Mouse (Mus musculus): ENCODE data around the gene Cdkl2. TPM values are rescaled to one million over a fixed set of nuclear protein-coding genes. Genes with fewer than 3 reads are reported as not detected.
A peak's percentile ranks its signal among the peaks of the same experiment; 100 is the strongest.

Gene Cdkl2
- total and polyA plus RNA-seq, 2 experiments from 2014 or later, result 17.6 to 24.1 TPM

DNA sequence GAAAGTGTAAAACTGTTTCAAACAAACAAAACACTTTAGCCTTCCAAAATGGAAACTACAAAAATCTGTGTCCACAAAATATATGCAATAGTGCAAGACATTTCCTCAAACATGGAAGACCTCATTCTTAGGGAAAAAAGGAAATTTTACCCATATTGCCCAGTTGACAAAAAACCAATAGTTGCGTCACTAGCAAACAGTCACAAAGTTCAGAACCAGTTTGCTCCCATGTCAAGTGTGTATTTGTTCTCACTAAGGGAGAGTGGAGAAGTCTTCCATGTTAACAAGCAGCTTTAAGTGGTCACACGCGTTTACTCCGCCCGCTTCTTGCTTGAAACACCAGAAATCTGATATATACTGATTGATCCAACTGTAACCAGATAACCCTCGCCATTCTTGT, 9.2 kb upstream of the Cdkl2 start:
- ATAC-seq, result no peak
- H3K27me3 ChIP-seq (ENCODE audit: insufficient read depth, low read length), result no peaks in the 10 kb centered on the region
- WGBS, result 94% methylated on average over 6 of the region's 6 CpGs
- no peak for TF ChIP-seq CTCF (IDR thresholded peaks at IDR 0.05; ENCODE audit: low read depth)
- H3K27ac ChIP-seq (ENCODE audit: low read depth, low read length), result no peak overlapping the region
- H3K4me3 ChIP-seq (ENCODE audit: low read depth, low read length), result no peak overlapping the region
- no peak overlapping the region for H3K4me2 ChIP-seq (ENCODE audit: low read depth)
- peaks cover 49% of the 10 kb centered on the region for H3K36me3 ChIP-seq (ENCODE audit: insufficient read depth)
- no peak for DNase-seq
- no peaks in the 10 kb centered on the region for H3K9me3 ChIP-seq (ENCODE audit: low read length)
- H3K9ac ChIP-seq, result no peak overlapping the region
- H3K4me1 ChIP-seq (ENCODE audit: insufficient read depth), result no peaks in the 10 kb centered on the region

DNA sequence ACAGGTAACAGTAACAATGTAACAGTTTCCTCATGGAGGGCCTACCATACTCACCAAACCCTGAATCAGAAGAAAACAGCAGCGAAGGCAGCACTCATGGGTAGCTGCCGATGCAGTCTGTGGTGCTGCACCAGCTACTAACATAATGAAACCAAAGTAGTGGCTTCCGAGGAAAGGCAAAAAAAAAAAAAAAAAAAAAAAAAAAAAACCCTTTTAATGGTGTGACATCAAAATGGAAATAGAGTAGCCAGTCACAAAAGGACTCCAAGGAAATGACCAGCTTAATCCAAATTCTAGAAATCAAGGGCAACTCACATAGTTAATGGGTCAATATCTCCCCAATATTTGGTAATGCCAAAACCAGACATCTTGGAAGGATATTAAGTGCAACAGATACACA, 6.7 kb upstream of the Cdkl2 start:
- Histone ChIP-seq H3K27me3 (ENCODE audit: insufficient read depth, low read length) (no peaks in the 10 kb centered on the region), H3K4me3 (ENCODE audit: low read depth, low read length) (no peak overlapping the region), H3K4me2 (ENCODE audit: low read depth) (no peak overlapping the region), H3K9ac (no peak overlapping the region), H3K27ac (ENCODE audit: low read depth, low read length) (no peak overlapping the region), H3K4me1 (ENCODE audit: insufficient read depth) (no peaks in the 10 kb centered on the region), H3K9me3 (ENCODE audit: low read length) (no peaks in the 10 kb centered on the region), H3K36me3 (ENCODE audit: insufficient read depth) (peaks cover 24% of the 10 kb centered on the region)
- no peak for DNase-seq
- no peak for TF ChIP-seq CTCF (IDR thresholded peaks at IDR 0.05; ENCODE audit: low read depth)
- 85% methylated on average over 3 of the region's 3 CpGs for WGBS
- ATAC-seq, result no peak

DNA sequence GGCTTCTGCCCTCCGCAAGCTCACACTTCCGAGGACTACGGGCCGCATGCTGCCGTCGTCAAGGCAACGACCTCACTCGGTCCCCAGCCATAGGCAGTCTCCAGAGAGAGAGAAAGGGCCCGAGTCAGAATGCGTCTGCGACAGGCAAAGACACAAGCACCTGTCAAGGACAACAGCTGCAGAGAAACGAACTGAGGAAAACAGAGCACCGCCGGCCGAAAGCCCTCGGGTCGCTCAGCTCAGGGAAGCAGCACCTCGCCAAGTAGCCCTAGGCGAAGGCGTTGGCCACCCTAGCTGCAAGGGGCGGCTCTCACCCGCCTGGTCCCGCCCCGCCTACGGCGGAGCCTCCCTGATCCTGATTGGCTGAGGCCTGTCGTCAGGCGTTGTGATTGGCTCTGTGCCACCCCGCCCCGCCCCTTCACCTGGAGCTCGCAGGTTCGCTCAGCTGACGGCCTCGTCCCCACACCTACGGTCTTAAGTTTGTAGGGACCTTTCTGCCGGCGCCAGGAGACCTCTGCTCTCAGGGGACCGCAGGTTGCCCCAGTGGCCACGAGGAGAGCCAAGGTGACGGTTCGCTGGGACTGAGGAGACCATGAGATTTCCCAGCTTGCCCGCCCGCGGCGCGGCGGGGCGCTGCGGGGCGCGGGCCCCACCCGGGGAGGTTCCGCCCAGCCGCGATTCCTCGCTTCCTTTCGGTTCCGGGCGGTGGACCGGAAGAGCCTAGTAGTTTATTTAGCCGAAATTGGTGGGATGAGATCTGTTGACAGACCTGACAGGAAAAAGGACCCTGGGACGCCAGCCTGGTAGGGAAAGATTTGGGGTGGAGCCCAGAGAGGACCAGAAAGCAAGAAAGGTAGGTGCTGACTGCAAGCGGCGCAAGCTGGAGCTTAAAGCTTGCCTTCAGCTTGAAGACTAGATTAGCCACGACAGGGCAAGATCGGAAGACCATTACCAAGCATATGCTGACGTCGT, 1.0 kb downstream of the Cdkl2 start:
- peak; percentile 98 for ATAC-seq

DNA sequence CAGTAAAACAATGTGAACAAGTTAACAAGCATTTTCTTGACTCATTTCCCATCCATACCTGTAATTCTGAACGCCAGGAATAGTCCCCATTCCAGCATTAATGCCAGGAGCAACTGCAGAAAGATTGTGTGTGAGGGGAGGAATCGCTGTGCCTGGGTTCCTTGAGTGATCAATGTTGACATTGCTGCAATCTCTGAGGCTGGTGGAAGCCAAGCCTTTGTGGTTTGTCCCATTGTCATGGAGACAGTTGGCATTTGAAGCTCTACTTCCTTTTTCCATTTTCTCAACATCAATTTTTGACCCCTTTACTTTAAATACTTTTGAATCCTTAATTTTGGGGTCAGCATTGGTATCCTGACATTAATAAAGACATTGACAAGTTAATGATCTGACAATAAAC, 23.7 kb downstream of the Cdkl2 start:
- Histone ChIP-seq H3K36me3 (ENCODE audit: insufficient read depth) (no peaks in the 10 kb centered on the region; the same call in 1 of the 2 replicates), H3K9me3 (ENCODE audit: low read length) (no peaks in the 10 kb centered on the region), H3K4me3 (ENCODE audit: low read depth, low read length) (no peak overlapping the region), H3K4me1 (ENCODE audit: insufficient read depth) (no peaks in the 10 kb centered on the region), H3K9ac (no peak overlapping the region), H3K27me3 (ENCODE audit: insufficient read depth, low read length) (no peaks in the 10 kb centered on the region), H3K4me2 (ENCODE audit: low read depth) (no peak overlapping the region), H3K27ac (ENCODE audit: low read depth, low read length) (no peak overlapping the region)
- ATAC-seq (no peak), DNase-seq (no peak)
- 69% methylated on average over 2 of the region's 2 CpGs for WGBS
- no peak for TF ChIP-seq CTCF (IDR thresholded peaks at IDR 0.05; ENCODE audit: low read depth)

More for the DNA sequence above, 1.0 kb downstream of the Cdkl2 start:
- H3K4me1 ChIP-seq (ENCODE audit: insufficient read depth), result no peaks in the 10 kb centered on the region
- H3K4me2 ChIP-seq (ENCODE audit: low read depth), result peak overlapping the region; percentile 82
- H3K4me3 ChIP-seq (ENCODE audit: low read depth, low read length), result peak overlapping the region; percentile 76
- no peaks in the 10 kb centered on the region for H3K36me3 ChIP-seq (ENCODE audit: insufficient read depth)
- H3K27ac ChIP-seq (ENCODE audit: low read depth, low read length), result peak overlapping the region; percentile 70
- no peak; the same call in 1 of the 2 replicates for TF ChIP-seq CTCF (IDR thresholded peaks at IDR 0.05; ENCODE audit: low read depth)
- peak; percentile 94 for DNase-seq
- H3K27me3 ChIP-seq (ENCODE audit: insufficient read depth, low read length), result no peaks in the 10 kb centered on the region
- under 1% methylated on average over 68 of the region's 68 CpGs for WGBS
- H3K9ac ChIP-seq, result peak overlapping the region; percentile 64
- H3K9me3 ChIP-seq (ENCODE audit: low read length), result no peaks in the 10 kb centered on the region

DNA sequence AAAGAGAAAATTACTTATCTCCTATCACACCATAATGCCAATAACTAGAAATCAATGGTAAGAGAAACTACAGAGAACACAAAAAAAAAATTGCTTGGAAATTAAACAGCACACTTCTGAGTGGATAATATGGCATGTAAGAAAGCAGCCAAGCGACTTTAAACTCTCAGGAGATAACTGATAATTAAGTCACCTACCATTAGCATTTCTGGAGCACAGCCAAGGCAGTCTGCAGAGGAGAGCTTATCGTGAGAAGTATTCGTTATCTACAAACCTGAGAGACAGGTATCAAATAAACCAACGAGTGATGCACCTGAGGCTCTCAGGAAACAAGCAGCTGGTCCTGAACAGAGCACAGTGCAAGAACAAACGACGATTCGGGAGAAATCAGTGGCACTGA, 31.9 kb downstream of the Cdkl2 start:
- H3K9me3 ChIP-seq (ENCODE audit: low read length), result no peaks in the 10 kb centered on the region
- H3K4me2 ChIP-seq (ENCODE audit: low read depth), result no peak overlapping the region
- WGBS, result 60% methylated on average over 7 of the region's 7 CpGs
- no peaks in the 10 kb centered on the region for H3K27me3 ChIP-seq (ENCODE audit: insufficient read depth, low read length)
- no peak for TF ChIP-seq CTCF (IDR thresholded peaks at IDR 0.05; ENCODE audit: low read depth)
- DNase-seq, result no peak
- no peaks in the 10 kb centered on the region for H3K4me1 ChIP-seq (ENCODE audit: insufficient read depth)
- no peak overlapping the region for H3K4me3 ChIP-seq (ENCODE audit: low read depth, low read length)
- ATAC-seq, result no peak
- no peaks in the 10 kb centered on the region for H3K36me3 ChIP-seq (ENCODE audit: insufficient read depth)
- H3K27ac ChIP-seq (ENCODE audit: low read depth, low read length), result no peak overlapping the region
- no peak overlapping the region for H3K9ac ChIP-seq

DNA sequence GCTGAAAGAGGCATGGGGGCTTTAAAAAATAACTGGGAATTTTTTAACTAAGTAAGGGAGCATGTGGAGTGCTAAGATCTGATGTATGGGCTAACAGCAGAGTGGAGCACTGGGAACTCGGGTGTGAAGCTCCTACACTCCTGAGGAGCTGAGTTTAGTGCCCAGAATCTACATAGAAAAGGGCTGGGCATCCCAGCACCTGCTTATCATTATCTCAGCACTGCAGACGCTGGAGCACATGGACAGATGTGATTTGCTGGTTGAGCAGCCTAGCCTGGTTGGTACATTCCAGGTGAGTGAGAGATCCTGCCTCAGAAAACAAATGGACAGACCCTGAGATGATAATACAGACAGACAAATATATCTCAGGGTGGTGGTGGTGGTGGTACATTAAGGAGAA, 33.9 kb downstream of the Cdkl2 start:
- Histone ChIP-seq H3K36me3 (ENCODE audit: insufficient read depth) (no peaks in the 10 kb centered on the region), H3K9me3 (ENCODE audit: low read length) (no peaks in the 10 kb centered on the region), H3K4me1 (ENCODE audit: insufficient read depth) (no peaks in the 10 kb centered on the region), H3K4me3 (ENCODE audit: low read depth, low read length) (no peak overlapping the region), H3K4me2 (ENCODE audit: low read depth) (no peak overlapping the region), H3K27ac (ENCODE audit: low read depth, low read length) (no peak overlapping the region), H3K27me3 (ENCODE audit: insufficient read depth, low read length) (no peaks in the 10 kb centered on the region), H3K9ac (no peak overlapping the region)
- no peak for DNase-seq
- WGBS, result 46% methylated on average over 2 of the region's 2 CpGs
- ATAC-seq, result no peak
- no peak for TF ChIP-seq CTCF (IDR thresholded peaks at IDR 0.05; ENCODE audit: low read depth)

DNA sequence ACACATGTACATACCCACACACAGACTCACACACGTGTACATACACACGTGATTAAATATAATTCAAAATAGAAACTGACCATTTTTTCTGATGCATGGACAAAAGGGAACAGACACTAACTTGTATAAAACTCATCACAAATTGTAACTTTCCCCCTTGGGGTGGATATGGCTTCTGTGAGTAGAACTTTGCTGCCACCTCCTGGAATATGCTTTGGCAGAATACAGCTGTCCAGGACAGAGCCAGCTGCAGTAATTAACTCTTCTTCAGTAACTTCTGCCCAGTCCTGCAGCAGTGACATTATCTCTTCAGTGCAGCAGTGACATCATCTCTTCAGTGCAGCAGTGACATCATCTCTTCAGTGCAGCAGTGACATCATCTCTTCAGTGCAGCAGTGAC, 40.7 kb downstream of the Cdkl2 start:
- Histone ChIP-seq H3K4me3 (ENCODE audit: low read depth, low read length) (no peak overlapping the region), H3K9ac (no peak overlapping the region), H3K36me3 (ENCODE audit: insufficient read depth) (no peaks in the 10 kb centered on the region), H3K4me2 (ENCODE audit: low read depth) (no peak overlapping the region), H3K27ac (ENCODE audit: low read depth, low read length) (no peak overlapping the region), H3K9me3 (ENCODE audit: low read length) (no peaks in the 10 kb centered on the region), H3K4me1 (ENCODE audit: insufficient read depth) (no peaks in the 10 kb centered on the region), H3K27me3 (ENCODE audit: insufficient read depth, low read length) (no peaks in the 10 kb centered on the region)
- peak; percentile 70 for TF ChIP-seq CTCF (IDR thresholded peaks at IDR 0.05; ENCODE audit: low read depth)
- WGBS, result 75% methylated on average over 2 of the region's 2 CpGs
- peak; percentile 38 for DNase-seq
- ATAC-seq, result peak; percentile 70

Data from forebrain, postnatal 0 days (tissue).